Mouse (Mus musculus) hindbrain, embryonic 16.5 days (tissue): ENCODE measurements at regions not wholly inside any gene's neighbourhood (a gene's known extent, or its start where the extent isn't known, plus 50 kb on each side); places are given as distances from the start of the nearest gene placed in this dataset.

Source experiments
- ATAC-seq: fragments of 200-750 bp; cut with Nextera tagmentation; 2 replicates; pipeline ENCODE4 v1.8.0; 2017; ENCODE audit warnings: moderate TSS enrichment, moderate library complexity
- H3K27ac ChIP-seq: fragments of 300-500 bp; sonication (generic); 2 replicates; pipeline ENCODE4 v1.5.1; 2014; ENCODE audit warnings: low read depth, mild to moderate bottlenecking, control low read depth, low read length, moderate library complexity
- H3K27me3 ChIP-seq: fragments of 300-500 bp; sonication (generic); replicated peaks from 2 replicates; pipeline ENCODE4 v1.6.1; 2014; ENCODE audit warnings: low read length; ENCODE audit not compliant: control insufficient read depth, insufficient read depth
- H3K36me3 ChIP-seq: fragments of 300-500 bp; sonication (generic); 2 replicates; pipeline ENCODE4 v1.6.1; 2014; ENCODE audit warnings: mild to moderate bottlenecking, low read length, moderate library complexity, mixed read lengths; ENCODE audit not compliant: control insufficient read depth, insufficient read depth
- H3K4me1 ChIP-seq: fragments of 300-500 bp; sonication (generic); 2 replicates; pipeline ENCODE4 v1.6.1; 2014; ENCODE audit warnings: low read depth, low read length; ENCODE audit not compliant: control insufficient read depth, insufficient read depth
- H3K4me2 ChIP-seq: fragments of 300-500 bp; sonication (generic); 2 replicates; pipeline ENCODE4 v1.6.1; 2014; ENCODE audit warnings: mild to moderate bottlenecking, low read length, control low read depth, moderate library complexity
- H3K4me3 ChIP-seq: fragments of 300-500 bp; sonication (generic); 2 replicates; pipeline ENCODE4 v1.5.1; 2014; ENCODE audit warnings: mild to moderate bottlenecking, low read length, control low read depth, moderate library complexity
- H3K9ac ChIP-seq: fragments of 300-500 bp; sonication (generic); 2 replicates; pipeline ENCODE4 v1.6.1; 2014; ENCODE audit warnings: low read depth, mild to moderate bottlenecking, control low read depth, low read length, moderate library complexity
- H3K9me3 ChIP-seq: fragments of 300-500 bp; sonication (generic); 2 replicates; pipeline ENCODE4 v1.6.1; 2014; ENCODE audit warnings: mild to moderate bottlenecking, low read length, moderate library complexity; ENCODE audit not compliant: control insufficient read depth
- WGBS: fragments of 180-500 bp; shearing (Covaris S2); extraction: QIAGEN DNeasy Blood & Tissue Kit; methylation state at CpG from one replicate; pipeline ENCODE4 v1.1.7; 2014; 5-methylcytosine and 5-hydroxymethylcytosine counted together

GRCm38 (mm10) chr15:65646470-65646869 is 631.8 kb upstream of the Gm21961 start:
- no peak for ATAC-seq
- Histone ChIP-seq H3K4me1 (no peaks in the 10 kb centered on the region), H3K27me3 (no peaks in the 10 kb centered on the region), H3K4me3 (no peak overlapping the region), H3K36me3 (no peaks in the 10 kb centered on the region), H3K27ac (no peak overlapping the region), H3K4me2 (no peak overlapping the region), H3K9me3 (no peaks in the 10 kb centered on the region), H3K9ac (no peak overlapping the region)
- 47% methylated on average over 2 of the region's 2 CpGs for WGBS

- no peak for ATAC-seq
- Histone ChIP-seq H3K4me3 (no peak overlapping the region), H3K4me1 (no peaks in the 10 kb centered on the region), H3K9me3 (no peaks in the 10 kb centered on the region), H3K4me2 (no peak overlapping the region), H3K27ac (no peak overlapping the region), H3K27me3 (no peaks in the 10 kb centered on the region), H3K36me3 (no peaks in the 10 kb centered on the region), H3K9ac (no peak overlapping the region)
- 50% methylated on average over 2 of the region's 2 CpGs for WGBS
Observed at GRCm38 (mm10) chr15:65639484-65639883, 624.8 kb upstream of the Gm21961 start.

GRCm38 (mm10) chr15:65637520-65638184 is 622.9 kb upstream of the Gm21961 start:
- ATAC-seq, result peak; percentile 90
- Histone ChIP-seq H3K9ac (no peak overlapping the region), H3K27ac (no peak overlapping the region), H3K4me3 (no peak overlapping the region), H3K4me2 (no peak overlapping the region), H3K36me3 (no peaks in the 10 kb centered on the region), H3K27me3 (no peaks in the 10 kb centered on the region), H3K9me3 (no peaks in the 10 kb centered on the region), H3K4me1 (no peaks in the 10 kb centered on the region)
- 33% methylated on average over 6 of the region's 6 CpGs for WGBS

GRCm38 (mm10) chr15:65632440-65632839 is 617.7 kb upstream of the Gm21961 start:
- WGBS, result 87% methylated on average over 5 of the region's 5 CpGs
- Histone ChIP-seq H3K27ac (no peak overlapping the region), H3K9ac (no peak overlapping the region), H3K36me3 (no peaks in the 10 kb centered on the region), H3K9me3 (no peaks in the 10 kb centered on the region), H3K4me1 (no peaks in the 10 kb centered on the region), H3K4me3 (no peak overlapping the region), H3K27me3 (no peaks in the 10 kb centered on the region), H3K4me2 (no peak overlapping the region)
- no peak for ATAC-seq

- Histone ChIP-seq H3K9ac (no peak overlapping the region), H3K36me3 (no peaks in the 10 kb centered on the region), H3K9me3 (no peaks in the 10 kb centered on the region), H3K27me3 (no peaks in the 10 kb centered on the region), H3K4me3 (no peak overlapping the region), H3K4me1 (no peaks in the 10 kb centered on the region), H3K4me2 (no peak overlapping the region), H3K27ac (no peak overlapping the region)
- no peak for ATAC-seq
- WGBS, result 90% methylated on average over 1 of the region's 1 CpGs
Observed at GRCm38 (mm10) chr15:65630476-65630875, 615.8 kb upstream of the Gm21961 start.

- peak; percentile 94 for ATAC-seq
Observed at GRCm38 (mm10) chr15:65592718-65593477, 578.2 kb upstream of the Gm21961 start.

GRCm38 (mm10) chr15:65585566-65585965 is 570.9 kb upstream of the Gm21961 start:
- 71% methylated on average over 2 of the region's 2 CpGs for WGBS
- Histone ChIP-seq H3K9me3 (no peaks in the 10 kb centered on the region), H3K4me1 (no peaks in the 10 kb centered on the region), H3K27ac (no peak overlapping the region), H3K9ac (no peak overlapping the region), H3K36me3 (no peaks in the 10 kb centered on the region), H3K27me3 (no peaks in the 10 kb centered on the region), H3K4me3 (no peak overlapping the region), H3K4me2 (no peak overlapping the region)
- peak; percentile 86 for ATAC-seq

More at GRCm38 (mm10) chr15:65592718-65593477, 578.2 kb upstream of the Gm21961 start:
- no peak overlapping the region for H3K4me2 ChIP-seq
- no peak overlapping the region for H3K4me3 ChIP-seq
- H3K9me3 ChIP-seq, result no peaks in the 10 kb centered on the region
- WGBS, result 49% methylated on average over 2 of the region's 2 CpGs
- no peaks in the 10 kb centered on the region for H3K4me1 ChIP-seq
- H3K27ac ChIP-seq, result no peak overlapping the region
- no peaks in the 10 kb centered on the region for H3K27me3 ChIP-seq
- H3K9ac ChIP-seq, result no peak overlapping the region
- no peaks in the 10 kb centered on the region for H3K36me3 ChIP-seq

- H3K36me3 ChIP-seq, result no peaks in the 10 kb centered on the region
- no peak overlapping the region for H3K4me3 ChIP-seq
- no peak overlapping the region for H3K4me2 ChIP-seq
- no peaks in the 10 kb centered on the region for H3K4me1 ChIP-seq
- H3K9me3 ChIP-seq, result no peaks in the 10 kb centered on the region
- no peak overlapping the region for H3K9ac ChIP-seq
- no peak for ATAC-seq
- no peak overlapping the region for H3K27ac ChIP-seq
- 97% methylated on average over 1 of the region's 1 CpGs for WGBS
- H3K27me3 ChIP-seq, result no peaks in the 10 kb centered on the region
Observed at GRCm38 (mm10) chr15:65579353-65579752, 564.6 kb upstream of the Gm21961 start.

- Histone ChIP-seq H3K4me2 (no peak overlapping the region), H3K36me3 (no peaks in the 10 kb centered on the region), H3K4me3 (no peak overlapping the region), H3K27me3 (no peaks in the 10 kb centered on the region), H3K9ac (no peak overlapping the region), H3K27ac (no peak overlapping the region), H3K9me3 (no peaks in the 10 kb centered on the region), H3K4me1 (no peaks in the 10 kb centered on the region)
- ATAC-seq, result no peak
- 83% methylated on average over 2 of the region's 2 CpGs for WGBS
Observed at GRCm38 (mm10) chr15:65567931-65568330, 553.2 kb upstream of the Gm21961 start.
